Mouse (Mus musculus) ES-E14 (cell line): Measurements from ENCODE around the gene Lin52. TPM values are rescaled to one million over a fixed set of nuclear protein-coding genes. Genes with fewer than 3 reads are reported as not detected.

Experiments used
- DNase-seq: peaks from one replicate; pipeline ENCODE4 v3.0.0-alpha.2; 2013; ENCODE audit warnings: low read depth, low spot score
- H3K27ac ChIP-seq: 2 replicates; pipeline ENCODE4 v1.5.1; 2012; ENCODE audit warnings: low read depth, mild to moderate bottlenecking, low read length, moderate library complexity, mixed read lengths; ENCODE audit not compliant: poor library complexity, insufficient read depth, severe bottlenecking
- H3K36me3 ChIP-seq: 2 replicates; pipeline ENCODE4 v1.6.1; 2012; ENCODE audit warnings: mild to moderate bottlenecking, low read length, moderate library complexity, mixed read lengths; ENCODE audit not compliant: control insufficient read depth, poor library complexity, insufficient read depth, severe bottlenecking
- H3K4me1 ChIP-seq, 2 experiments: fragments of 150-350 bp in 1 of 2; sonication (generic) in 1 of 2; 2 replicates each; pipeline ENCODE4 v1.6.1; 2012; ENCODE audit warnings: low read length in 2 of 2, mild to moderate bottlenecking in 1 of 2, mixed read lengths in 1 of 2; ENCODE audit not compliant: control insufficient read depth in 2 of 2, insufficient read depth in 2 of 2, poor library complexity in 1 of 2
- H3K4me3 ChIP-seq, 2 experiments: fragments of 150-350 bp in 1 of 2; sonication (generic) in 1 of 2; 2 replicates each; pipeline ENCODE4 v1.5.1; 2012; ENCODE audit warnings: low read length in 2 of 2, low read depth in 1 of 2, mild to moderate bottlenecking in 1 of 2, mixed read lengths in 1 of 2; ENCODE audit not compliant: insufficient read depth in 1 of 2, poor library complexity in 1 of 2, severe bottlenecking in 1 of 2
- H3K9ac ChIP-seq: 2 replicates; pipeline ENCODE4 v1.6.1; 2012; ENCODE audit warnings: low read depth, mild to moderate bottlenecking, low read length, mixed read lengths; ENCODE audit not compliant: poor library complexity, insufficient read depth, severe bottlenecking
- H3K9me3 ChIP-seq: fragments of 150-350 bp; sonication (generic); 2 replicates; pipeline ENCODE4 v1.6.1; 2012; ENCODE audit warnings: low read depth, mild to moderate bottlenecking, low read length; ENCODE audit not compliant: control insufficient read depth, insufficient read depth
- CHD2 ChIP-seq: IDR thresholded peaks from 2 replicates; pipeline ENCODE4 v1.6.1; 2014; ENCODE audit warnings: mild to moderate bottlenecking, low read depth, low read length, inconsistent platforms
- HCFC1 ChIP-seq: IDR thresholded peaks from 2 replicates; pipeline ENCODE4 v1.6.1; 2012; ENCODE audit warnings: low read length, inconsistent platforms, borderline replicate concordance; ENCODE audit not compliant: insufficient read depth
- MAFK ChIP-seq: IDR thresholded peaks from 2 replicates; pipeline ENCODE4 v1.6.1; 2014; ENCODE audit warnings: mild to moderate bottlenecking, low read depth, low read length, inconsistent platforms; ENCODE audit not compliant: insufficient read depth
- ZC3H11A ChIP-seq: IDR thresholded peaks from 2 replicates; pipeline ENCODE4 v1.6.1; 2012; ENCODE audit warnings: low read depth, mild to moderate bottlenecking, inconsistent platforms, low read length, borderline replicate concordance
- ZNF384 ChIP-seq: IDR thresholded peaks from 2 replicates; pipeline ENCODE4 v1.6.1; 2012; ENCODE audit warnings: low read depth, low read length, inconsistent platforms
- in situ Hi-C, 2 experiments: fragments of 600-800 bp; cut with MboI; formaldehyde crosslinking; loops; one replicate each; pipeline ENCODE4 v1.15.1; 2025; ENCODE audit warnings: low sequenced_read_pairs in 2 of 2, inconsistent platforms in 1 of 2; ENCODE audit not compliant: unreplicated experiment in 2 of 2
- total RNA-seq: library from RNA; depleted of rRNA; stranded (reverse); fragments of 300-350 nt; gene quantifications from 2 replicates; pipeline ENCODE4 v1.2.3, GENCODE M21; 2012

The Lin52 gene
- total RNA-seq, 1 experiment: 10.5 TPM

GRCm38 (mm10) chr12:84481251-84481650, 30.0 kb downstream of the Lin52 start:
- Histone ChIP-seq H3K4me1 (peaks cover 0 to 3% of the 10 kb centered on the region in 2 experiments; a peak in 1 of 4 replicates), H3K4me3 (no peak overlapping the region), H3K27ac (no peak overlapping the region), H3K36me3 (peaks cover 4% of the 10 kb centered on the region; the same call in 1 of the 2 replicates), H3K9ac (no peak overlapping the region), H3K9me3 (no peaks in the 10 kb centered on the region)
- DNase-seq: no peak
- TF ChIP-seq CHD2 (no peak), ZNF384 (no peak), HCFC1 (no peak), ZC3H11A (no peak), MAFK (no peak)
- in situ Hi-C loops: no loop called here

- Histone ChIP-seq H3K36me3 (peaks cover 4% of the 10 kb centered on the region; the same call in 1 of the 2 replicates), H3K9me3 (no peaks in the 10 kb centered on the region), H3K4me3 (no peak overlapping the region), H3K9ac (no peak overlapping the region), H3K27ac (no peak overlapping the region), H3K4me1 (peaks cover 5 to 6% of the 10 kb centered on the region in 2 experiments; a peak in 3 of 4 replicates)
- in situ Hi-C loops: no loop called here
- DNase-seq: no peak
- TF ChIP-seq MAFK (no peak), ZC3H11A (no peak), ZNF384 (no peak), HCFC1 (no peak), CHD2 (no peak)
Observed at GRCm38 (mm10) chr12:84482778-84483585, 31.8 kb downstream of the Lin52 start.

- Histone ChIP-seq H3K4me1 (peaks cover 5% of the 10 kb centered on the region in 2 experiments; a peak in 3 of 4 replicates), H3K27ac (no peak overlapping the region), H3K36me3 (peaks cover 2% of the 10 kb centered on the region; the same call in 1 of the 2 replicates), H3K4me3 (no peak overlapping the region), H3K9ac (no peak overlapping the region), H3K9me3 (no peaks in the 10 kb centered on the region)
- in situ Hi-C loops: no loop called here
- TF ChIP-seq MAFK (no peak), ZC3H11A (no peak), CHD2 (no peak), HCFC1 (no peak), ZNF384 (no peak)
- DNase-seq: no peak
Observed at GRCm38 (mm10) chr12:84487324-84488056, 36.3 kb downstream of the Lin52 start.

GRCm38 (mm10) chr12:84496795-84497194, 45.6 kb downstream of the Lin52 start:
- H3K4me3 ChIP-seq: no peak overlapping the region
- no peak overlapping the region for H3K27ac ChIP-seq
- in situ Hi-C loops: no loop called here
- H3K9ac ChIP-seq: no peak overlapping the region
- no peak for DNase-seq
- no peaks in the 10 kb centered on the region for H3K36me3 ChIP-seq
- no peaks in the 10 kb centered on the region; a peak in 1 of 4 replicates for H3K4me1 ChIP-seq
- TF ChIP-seq ZC3H11A (no peak), CHD2 (no peak), ZNF384 (no peak), HCFC1 (no peak), MAFK (no peak)
- no peaks in the 10 kb centered on the region for H3K9me3 ChIP-seq
